Mouse (Mus musculus) brain, embryonic 18.5 days (tissue): ENCODE results near the gene Ppp1r13l.

Experiments used
- DNase-seq: peaks from one replicate; pipeline ENCODE4 v3.0.0-alpha.2; 2012; ENCODE audit warnings: low read depth, low spot score

Ppp1r13l gene

DNA sequence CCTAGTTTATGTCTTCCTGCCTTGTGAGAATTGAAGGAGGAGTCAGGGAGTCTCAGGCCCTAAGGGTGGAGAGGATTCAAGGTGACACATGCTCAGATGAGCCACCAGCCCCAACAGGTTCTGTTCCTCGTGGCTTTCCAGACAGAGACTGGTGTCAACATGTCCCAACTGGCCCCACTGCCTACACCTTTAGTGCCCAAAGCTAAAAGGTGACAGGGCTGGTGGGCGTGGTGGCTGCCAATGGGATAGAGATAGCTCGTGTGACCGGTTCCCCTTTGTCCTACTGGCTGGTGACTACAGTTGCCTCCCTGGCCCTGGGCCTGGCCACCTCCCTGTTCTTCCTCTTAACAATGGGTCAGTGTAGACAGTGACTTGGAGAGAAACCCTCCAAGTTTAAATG lies 5.8 kb downstream of the Ppp1r13l start:
- no peak for DNase-seq

- no peak for DNase-seq
These were observed 8.8 kb downstream of the Ppp1r13l start for GRCm38 (mm10) chr7:19368380-19368779.

DNA sequence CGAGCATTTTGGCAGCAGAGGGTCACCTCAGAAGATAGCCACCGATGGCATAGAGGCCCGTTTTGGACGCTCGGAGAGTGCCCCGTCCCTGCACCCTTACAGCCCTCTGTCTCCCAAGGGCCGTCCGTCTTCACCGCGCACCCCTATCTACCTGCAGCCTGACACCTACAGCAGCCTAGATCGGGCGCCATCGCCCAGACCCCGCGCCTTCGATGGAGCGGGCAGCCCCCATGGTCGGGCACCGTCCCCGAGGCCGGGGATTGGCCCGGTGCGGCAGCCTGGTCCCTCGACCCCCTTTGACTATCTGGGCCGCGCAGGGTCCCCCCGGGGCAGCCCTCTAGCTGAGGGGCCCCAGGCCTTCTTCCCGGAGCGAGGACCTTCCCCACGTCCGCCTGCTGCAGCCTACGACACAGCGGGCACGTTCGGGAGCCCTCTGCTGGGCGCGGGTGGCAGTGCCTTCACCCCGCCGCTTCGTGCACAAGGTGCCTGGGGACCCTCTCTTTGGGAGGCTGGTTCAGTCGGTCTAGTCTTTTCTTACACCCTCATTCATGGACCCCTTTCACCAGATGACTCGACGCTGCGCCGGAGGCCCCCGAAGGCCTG lies 10.4 kb downstream of the Ppp1r13l start:
- no peak for DNase-seq

- DNase-seq: no peak
These were observed 13.8 kb downstream of the Ppp1r13l start for GRCm38 (mm10) chr7:19373367-19373766.

DNA sequence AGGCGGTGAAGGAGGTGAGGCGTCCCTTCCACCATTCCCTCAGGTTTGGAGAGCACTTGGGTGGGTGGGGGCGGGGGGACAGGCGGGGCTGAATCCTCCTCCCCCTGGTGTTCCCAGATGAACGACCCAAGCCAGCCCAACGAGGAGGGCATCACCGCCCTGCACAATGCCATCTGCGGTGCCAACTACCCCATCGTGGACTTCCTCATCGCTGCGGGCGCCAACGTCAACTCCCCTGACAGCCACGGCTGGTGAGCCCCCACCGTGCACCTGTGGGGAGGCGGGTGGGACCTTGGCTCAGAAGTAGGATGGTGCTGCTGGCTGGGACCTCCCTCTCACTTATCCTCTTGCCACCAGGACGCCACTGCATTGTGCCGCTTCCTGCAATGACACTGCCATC lies 15.8 kb downstream of the Ppp1r13l start:
- no peak for DNase-seq

DNA sequence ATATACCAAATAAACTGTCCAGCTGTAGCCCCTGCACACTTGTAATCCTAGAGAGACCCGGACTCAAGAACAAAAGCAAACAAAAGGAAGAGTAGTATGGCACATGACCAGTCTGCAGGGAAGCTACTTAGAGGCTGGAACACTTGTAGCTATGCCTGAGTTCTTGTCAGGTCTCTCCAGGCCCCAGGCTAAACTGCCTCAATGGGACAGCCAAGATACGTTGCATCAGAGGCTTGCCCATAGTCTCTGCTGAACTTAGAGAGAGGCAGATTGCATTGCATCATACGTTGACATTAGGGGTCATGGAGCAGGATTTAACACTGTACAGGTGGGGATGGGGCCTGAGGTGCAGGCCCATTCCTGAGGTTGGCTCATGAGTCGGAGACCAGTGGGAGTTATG lies 16.5 kb downstream of the Ppp1r13l start:
- no peak for DNase-seq

DNA sequence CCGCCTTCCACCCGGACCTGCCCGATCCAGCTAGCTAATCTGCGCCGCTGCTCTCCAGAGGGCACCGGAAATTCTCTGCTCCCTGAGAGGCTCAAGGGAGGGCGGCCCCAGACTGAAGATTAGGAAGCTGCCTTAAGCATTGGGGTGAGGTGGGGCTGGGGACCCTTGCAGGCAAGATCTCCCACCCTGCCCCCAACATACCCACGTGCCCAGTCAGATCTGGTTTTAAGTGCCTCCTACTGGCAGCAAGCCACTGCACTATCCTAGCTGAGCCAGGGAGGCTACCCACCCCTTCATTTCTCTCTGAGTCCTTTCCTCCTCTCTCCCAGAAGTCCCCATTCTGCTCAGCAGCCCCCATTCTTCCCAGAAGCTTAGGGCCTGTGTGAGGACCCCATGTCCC lies 18.5 kb downstream of the Ppp1r13l start:
- DNase-seq: no peak

DNA sequence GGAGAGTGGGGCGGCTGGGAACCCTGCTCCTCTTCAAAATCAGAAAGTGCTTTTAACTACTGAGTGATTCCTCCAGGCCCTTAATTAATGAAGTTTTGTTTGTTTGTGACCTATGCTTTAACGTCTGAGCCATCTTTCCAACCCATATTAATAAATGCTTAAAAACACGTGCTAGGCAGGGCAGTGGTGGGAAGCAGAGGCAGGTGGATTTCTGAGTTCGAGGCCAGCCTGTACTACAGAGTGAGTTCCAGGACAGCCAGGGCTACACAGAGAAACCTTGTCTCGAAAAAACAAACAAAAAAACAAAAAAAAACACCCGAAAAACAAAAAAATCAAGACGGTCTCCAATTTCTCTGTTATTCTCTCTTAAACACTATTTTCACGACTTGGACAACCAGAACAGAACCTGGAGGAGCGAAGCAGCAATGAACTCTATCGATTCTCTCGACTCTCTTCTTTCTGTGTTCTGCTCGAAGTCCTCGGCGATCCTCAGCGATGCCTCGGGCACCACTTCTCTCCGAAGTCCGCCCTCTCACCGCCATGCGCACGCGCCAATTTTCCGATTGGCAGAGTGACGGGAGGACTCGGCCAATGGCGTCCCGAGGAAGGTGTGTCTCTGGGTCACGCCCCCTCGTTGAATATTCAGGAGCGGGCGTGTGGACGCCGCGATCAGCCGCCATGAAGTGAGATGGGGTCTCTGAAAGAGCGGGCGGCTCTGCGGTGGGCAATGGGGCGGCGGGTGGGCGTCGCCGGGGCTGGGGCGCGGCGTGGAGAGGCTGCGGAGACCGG lies 22.0 kb downstream of the Ppp1r13l start, which contains the start of gene Ercc2:
Gene Ercc2, plus strand, starts transcription at position 634 of the 789 bp plus-strand sequence.
- peak; percentile 98 for DNase-seq

DNA sequence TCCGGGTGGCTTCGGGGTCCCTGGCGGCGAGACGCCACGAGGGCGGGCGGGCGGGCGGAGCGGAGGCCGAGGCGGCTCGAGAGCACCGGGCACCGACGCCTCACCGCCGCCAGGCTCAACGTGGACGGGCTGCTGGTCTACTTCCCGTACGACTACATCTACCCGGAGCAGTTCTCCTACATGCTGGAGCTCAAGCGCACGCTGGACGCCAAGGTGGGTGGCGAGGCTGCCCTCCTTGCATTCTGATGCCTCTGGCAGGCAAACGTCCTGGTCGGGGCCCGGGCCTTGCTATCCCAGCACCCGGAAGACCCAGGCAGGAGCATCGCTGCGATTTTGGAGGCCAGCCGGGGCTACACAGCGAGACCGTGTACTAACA lies 22.6 kb downstream of the Ppp1r13l start:
- no peak for DNase-seq

DNA sequence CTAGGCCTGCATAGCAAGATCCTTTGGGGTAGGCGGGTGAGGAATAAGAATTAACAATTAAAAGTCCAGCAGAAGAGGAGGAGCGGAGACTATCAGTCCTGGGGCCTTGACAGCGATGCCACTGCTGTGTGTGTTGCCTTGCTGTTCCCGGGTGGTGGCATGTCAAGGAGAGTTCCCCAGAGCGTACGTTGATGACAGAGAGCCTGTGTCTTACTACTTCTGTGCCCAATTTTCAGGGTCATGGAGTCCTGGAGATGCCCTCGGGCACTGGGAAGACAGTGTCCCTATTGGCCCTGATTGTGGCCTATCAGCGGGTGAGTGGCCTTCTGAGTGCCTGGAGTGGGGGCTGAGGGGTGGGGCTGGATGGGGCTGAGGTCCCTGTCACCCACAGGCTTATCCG lies 24.2 kb downstream of the Ppp1r13l start:
- no peak for DNase-seq

GRCm38 (mm10) chr7:19388699-19389413 lies 29.3 kb downstream of the Ppp1r13l start:
- DNase-seq: no peak

GRCm38 (mm10) chr7:19394484-19394883 lies 34.9 kb downstream of the Ppp1r13l start:
- DNase-seq: no peak

- DNase-seq: no peak
These were observed 40.1 kb downstream of the Ppp1r13l start for GRCm38 (mm10) chr7:19399496-19400280.

DNA sequence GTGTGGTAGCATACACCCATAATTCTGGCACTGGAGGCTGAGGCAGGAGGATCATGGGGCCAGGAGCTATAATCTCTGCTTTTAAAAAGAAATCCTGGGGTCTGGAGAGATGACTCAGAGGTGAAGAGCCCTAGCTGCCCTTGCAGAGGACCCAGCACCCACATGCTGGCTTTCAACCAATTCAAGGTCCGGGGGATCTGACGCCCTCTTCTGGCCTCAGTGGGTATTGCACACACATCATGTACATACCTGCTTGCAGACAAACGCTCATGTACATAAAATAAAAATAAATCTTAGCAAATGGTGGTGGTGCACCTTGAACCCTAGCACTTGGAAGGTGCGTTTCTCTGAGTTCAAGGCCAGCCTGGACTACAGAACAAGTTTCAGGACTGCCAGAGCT lies 41.4 kb downstream of the Ppp1r13l start:
- DNase-seq: no peak

DNA sequence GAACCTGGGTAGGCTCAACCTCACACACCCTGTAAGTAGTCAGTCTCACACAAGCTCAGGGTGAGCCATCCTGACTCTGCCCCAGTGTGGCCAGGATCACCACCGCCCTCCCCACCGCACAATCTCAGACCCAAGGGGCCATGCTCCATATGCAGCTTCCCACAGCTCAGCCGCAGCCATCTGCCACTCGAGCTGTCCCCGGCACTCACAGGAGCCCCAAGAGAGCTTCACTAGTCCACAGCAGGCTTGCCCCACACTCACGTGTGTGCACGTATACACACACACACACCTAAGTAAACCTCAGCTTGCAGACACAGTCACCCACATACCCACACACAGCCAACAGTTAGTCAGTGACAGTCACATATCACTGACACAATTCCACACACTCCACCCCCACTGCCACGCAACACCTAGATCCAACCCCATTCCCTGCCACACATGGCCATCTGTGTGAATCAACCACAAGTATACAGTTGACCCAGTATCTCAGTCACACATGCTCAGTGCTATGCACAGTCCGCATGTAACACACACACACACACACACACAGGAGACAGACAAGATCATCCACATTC lies 43.1 kb downstream of the Ppp1r13l start:
- no peak for DNase-seq

DNA sequence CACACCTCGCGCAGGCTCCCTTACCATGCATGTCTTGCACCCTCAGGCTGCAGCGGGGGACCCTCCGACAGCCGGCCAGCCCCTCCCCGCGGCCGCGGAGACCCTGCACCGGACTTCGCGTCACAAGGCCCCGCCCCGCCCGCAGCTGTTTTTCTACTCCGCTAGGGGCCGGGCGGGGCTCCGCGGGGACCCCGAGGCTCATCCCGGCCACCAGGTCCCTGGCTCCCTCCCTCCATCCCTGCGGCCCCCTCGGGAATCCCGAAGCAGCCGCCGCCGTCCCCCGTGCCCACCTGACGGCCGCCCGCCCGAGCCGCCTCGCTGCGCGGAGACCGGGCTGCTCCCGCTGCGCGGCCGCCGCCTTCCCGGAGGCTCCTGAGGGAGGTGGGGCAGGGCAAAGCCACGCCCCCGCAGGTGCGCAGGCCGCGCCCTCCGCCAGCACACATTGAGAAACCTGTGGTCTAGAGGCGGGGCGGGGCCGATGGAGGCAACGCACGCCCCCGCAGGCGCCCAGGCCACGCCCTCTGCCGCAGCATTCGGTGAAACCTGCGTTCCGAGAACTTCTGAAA lies 44.3 kb downstream of the Ppp1r13l start, which contains the start of gene Klc3:
Gene Klc3, minus strand, starts transcription at position 374 of the 566 bp plus-strand sequence.
- DNase-seq: no peak

- DNase-seq: no peak
These were observed 44.9 kb downstream of the Ppp1r13l start, which contains the start of gene Ckm for GRCm38 (mm10) chr7:19404476-19404875. Gene Ckm, plus strand, starts transcription at chr7:19404776.

DNA sequence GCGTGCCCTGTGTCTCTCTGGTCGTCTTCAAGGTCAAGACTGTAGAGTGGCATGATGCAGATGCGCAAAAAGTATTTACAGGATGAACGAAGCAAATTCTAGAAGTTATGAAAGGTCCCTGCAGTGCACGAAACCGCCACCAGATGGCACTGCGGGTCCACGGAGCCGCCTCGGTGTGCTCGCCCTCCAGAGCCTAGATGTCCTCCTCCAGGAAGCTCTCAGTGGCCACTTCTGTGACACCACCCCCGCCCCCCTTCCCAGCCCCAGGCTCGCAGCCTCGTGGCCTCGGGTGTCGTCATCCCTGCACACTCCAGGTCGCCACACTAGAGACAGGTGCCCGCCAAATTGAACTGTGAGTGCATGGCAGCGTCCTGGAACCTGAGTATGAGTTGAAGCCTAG lies 45.9 kb downstream of the Ppp1r13l start:
- DNase-seq: no peak

GRCm38 (mm10) chr7:19409753-19410152 lies 50.2 kb downstream of the Ppp1r13l start:
- DNase-seq: no peak

DNA sequence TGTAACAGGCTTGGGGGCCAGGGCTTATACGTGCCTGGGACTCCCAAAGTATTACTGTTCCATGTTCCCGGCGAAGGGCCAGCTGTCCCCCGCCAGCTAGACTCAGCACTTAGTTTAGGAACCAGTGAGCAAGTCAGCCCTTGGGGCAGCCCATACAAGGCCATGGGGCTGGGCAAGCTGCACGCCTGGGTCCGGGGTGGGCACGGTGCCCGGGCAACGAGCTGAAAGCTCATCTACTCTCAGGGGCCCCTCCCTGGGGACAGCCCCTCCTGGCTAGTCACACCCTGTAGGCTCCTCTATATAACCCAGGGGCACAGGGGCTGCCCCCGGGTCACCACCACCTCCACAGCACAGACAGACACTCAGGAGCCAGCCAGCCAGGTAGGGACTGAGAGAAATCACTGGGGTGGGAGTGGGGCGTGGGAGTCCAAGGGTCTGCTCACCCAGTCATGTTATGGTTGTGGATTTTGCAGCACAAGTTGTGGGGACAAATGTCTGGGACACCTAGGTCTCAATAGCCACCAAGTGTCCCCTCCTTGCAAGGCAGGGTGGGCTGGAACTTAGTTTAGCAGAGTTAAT lies 51.3 kb downstream of the Ppp1r13l start:
- DNase-seq: no peak

- no peak for DNase-seq
These were observed 52.2 kb downstream of the Ppp1r13l start for GRCm38 (mm10) chr7:19411783-19412182.
